Mouse (Mus musculus) C2C12 (cell line): Measurements from ENCODE around the gene Slc10a7.

Experiments
- CEBPB ChIP-seq: IDR thresholded peaks from one replicate; pipeline ENCODE4 v1.6.1; 2011; ENCODE audit warnings: low read depth, mild to moderate bottlenecking, control low read depth, moderate library complexity
- CTCF ChIP-seq: IDR thresholded peaks from one replicate; pipeline ENCODE4 v1.5.1; 2011; ENCODE audit not compliant: control insufficient read depth, insufficient read depth, insufficient read length
- MYOG ChIP-seq: IDR thresholded peaks from one replicate; pipeline ENCODE4 v1.6.1; 2011; ENCODE audit not compliant: control insufficient read depth, insufficient read length; ENCODE audit errors: extremely low read depth
- USF1 ChIP-seq: IDR thresholded peaks from one replicate; pipeline ENCODE4 v1.6.1; 2011; ENCODE audit warnings: low read depth, mild to moderate bottlenecking, control low read depth, moderate library complexity

DNA sequence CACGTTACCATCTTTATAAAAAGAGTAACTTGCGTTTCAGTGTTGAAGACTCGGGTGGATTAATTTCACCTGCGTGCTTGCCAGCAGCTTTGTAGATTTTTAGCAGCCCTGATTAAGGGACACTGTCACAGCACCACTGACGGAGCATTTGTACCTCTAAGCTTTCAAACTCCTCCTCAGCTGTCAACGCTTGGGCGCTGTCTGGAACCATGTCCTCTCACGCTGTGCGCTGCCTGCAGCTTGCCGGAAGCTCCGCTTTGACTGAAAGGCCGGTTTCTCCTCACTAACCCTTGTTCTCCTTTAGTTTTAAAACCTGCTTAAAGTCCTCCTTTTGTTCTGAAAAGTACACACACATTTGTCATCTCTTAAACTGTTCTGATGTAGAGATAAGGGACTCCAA is 123.9 kb downstream of the Slc10a7 start:
- TF ChIP-seq CTCF (no peak), MYOG (no peak), USF1 (no peak), CEBPB (no peak)
